Mouse (Mus musculus) liver, postnatal 0 days (tissue): ENCODE results near the gene Rai1. TPM values are rescaled to one million over a fixed set of nuclear protein-coding genes. Genes with fewer than 3 reads are reported as not detected.

Experiments
- ATAC-seq: fragments of 200-750 bp; cut with Nextera tagmentation; 2 replicates; pipeline ENCODE4 v1.8.0; 2017; ENCODE audit warnings: mild to moderate bottlenecking, moderate library complexity
- DNase-seq: peaks from one replicate; pipeline ENCODE4 v3.0.0-alpha.2; 2016
- H3K27ac ChIP-seq: fragments of 300-500 bp; sonication (generic); 2 replicates; pipeline ENCODE4 v1.5.1; 2014; ENCODE audit warnings: antibody characterized with exemption, moderate library complexity, mild to moderate bottlenecking, low read depth
- H3K27me3 ChIP-seq: fragments of 300-500 bp; sonication (generic); 2 replicates; pipeline ENCODE4 v1.6.1; 2014; ENCODE audit warnings: low read length, control low read depth, mixed read lengths; ENCODE audit not compliant: insufficient read depth
- H3K36me3 ChIP-seq: fragments of 300-500 bp; sonication (generic); replicated peaks from 2 replicates; pipeline ENCODE4 v1.6.1; 2014; ENCODE audit warnings: mild to moderate bottlenecking, control low read depth, low read length, moderate library complexity, mixed read lengths; ENCODE audit not compliant: insufficient read depth
- H3K4me1 ChIP-seq: fragments of 300-500 bp; sonication (generic); 2 replicates; pipeline ENCODE4 v1.6.1; 2014; ENCODE audit warnings: antibody characterized with exemption, mild to moderate bottlenecking, control low read depth; ENCODE audit not compliant: insufficient read depth
- H3K4me2 ChIP-seq: fragments of 300-500 bp; sonication (generic); 2 replicates; pipeline ENCODE4 v1.6.1; 2014; ENCODE audit warnings: low read depth, mild to moderate bottlenecking, low read length, moderate library complexity, mixed read lengths
- H3K4me3 ChIP-seq: fragments of 300-500 bp; sonication (generic); 2 replicates; pipeline ENCODE4 v1.5.1; 2014; ENCODE audit warnings: low read depth, low read length
- H3K9ac ChIP-seq: fragments of 300-500 bp; sonication (generic); replicated peaks from 2 replicates; pipeline ENCODE4 v1.6.1; 2014; ENCODE audit warnings: mild to moderate bottlenecking, moderate library complexity
- H3K9me3 ChIP-seq: fragments of 300-500 bp; sonication (generic); 2 replicates; pipeline ENCODE4 v1.6.1; 2016; ENCODE audit warnings: mild to moderate bottlenecking, control low read depth, low read length, mixed read lengths
- CTCF ChIP-seq: sonication (generic); IDR thresholded peaks from 2 replicates; pipeline ENCODE4 v1.5.1; 2016; ENCODE audit warnings: antibody characterized with exemption, low read depth
- EP300 ChIP-seq: IDR thresholded peaks from 2 replicates; pipeline ENCODE4 v1.6.1; 2016; ENCODE audit warnings: antibody characterized with exemption, low read depth, mild to moderate bottlenecking
- WGBS: fragments of 180-500 bp; shearing (Covaris S2); extraction: QIAGEN DNeasy Blood & Tissue Kit; methylation state at CpG from one replicate; pipeline ENCODE4 v1.1.7; 2014; ENCODE audit not compliant: insufficient replicate concordance; 5-methylcytosine and 5-hydroxymethylcytosine counted together
- polyA plus RNA-seq: library from polyadenylated mRNA; unstranded; fragments of >200 nt; fragmentation: Nextera tagmentation; extraction: Ambion mirVana; gene quantifications from 2 replicates; pipeline ENCODE4 v1.2.1, GENCODE M21; 2015

Rai1 gene
- polyA plus RNA-seq, 1 experiment from 2014 or later, result 4.4 TPM

DNA sequence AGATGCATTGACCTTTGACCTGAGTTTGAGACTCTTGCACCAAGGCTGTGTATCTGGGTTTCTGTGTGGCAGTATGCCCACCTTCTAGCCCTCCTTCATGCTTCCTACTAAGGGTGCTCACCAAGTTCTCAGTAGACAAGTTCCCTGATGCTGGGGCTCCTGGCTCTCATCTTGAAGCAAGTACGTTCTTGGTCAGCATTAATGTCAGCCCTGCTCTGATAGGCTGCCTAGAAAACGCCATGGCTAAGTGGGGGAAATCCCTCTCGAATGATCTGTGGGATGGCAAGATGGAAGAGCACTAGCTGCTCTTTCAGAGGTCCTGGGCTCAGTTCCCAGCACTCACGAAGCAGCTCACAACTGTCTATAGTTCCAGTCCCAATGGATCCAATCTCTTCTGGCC lies 2.8 kb upstream of the Rai1 start:
- no peaks in the 10 kb centered on the region for H3K9me3 ChIP-seq
- ATAC-seq (no peak), DNase-seq (no peak)
- peaks cover 12% of the 10 kb centered on the region for H3K4me1 ChIP-seq
- TF ChIP-seq CTCF (no peak), EP300 (no peak)
- no peaks in the 10 kb centered on the region for H3K36me3 ChIP-seq
- 78% methylated on average over 4 of the region's 4 CpGs for WGBS
- no peak overlapping the region for H3K4me2 ChIP-seq
- no peak overlapping the region for H3K4me3 ChIP-seq
- H3K27ac ChIP-seq, result no peak overlapping the region
- no peaks in the 10 kb centered on the region for H3K27me3 ChIP-seq
- H3K9ac ChIP-seq, result no peak overlapping the region

- H3K27ac ChIP-seq, result no peak overlapping the region
- TF ChIP-seq EP300 (no peak), CTCF (no peak)
- peaks cover 14% of the 10 kb centered on the region for H3K4me1 ChIP-seq
- no peaks in the 10 kb centered on the region for H3K36me3 ChIP-seq
- ATAC-seq (no peak), DNase-seq (no peak)
- H3K4me2 ChIP-seq, result no peak overlapping the region
- H3K9me3 ChIP-seq, result no peaks in the 10 kb centered on the region
- no peaks in the 10 kb centered on the region for H3K27me3 ChIP-seq
- WGBS, result 46% methylated on average over 6 of the region's 6 CpGs
- H3K4me3 ChIP-seq, result no peak overlapping the region
- no peak overlapping the region for H3K9ac ChIP-seq
Measured at GRCm38 (mm10) chr11:60102664-60103063, 2.1 kb upstream of the Rai1 start.

GRCm38 (mm10) chr11:60103567-60103966 lies 1.2 kb upstream of the Rai1 start:
- DNase-seq (no peak), ATAC-seq (no peak)
- Histone ChIP-seq H3K27me3 (no peaks in the 10 kb centered on the region), H3K4me1 (peaks cover 22% of the 10 kb centered on the region), H3K4me2 (no peak overlapping the region), H3K9me3 (no peaks in the 10 kb centered on the region), H3K9ac (no peak overlapping the region), H3K27ac (no peak overlapping the region), H3K36me3 (no peaks in the 10 kb centered on the region), H3K4me3 (no peak overlapping the region)
- 85% methylated on average over 7 of the region's 7 CpGs for WGBS
- TF ChIP-seq EP300, result no peak
- no peak for TF ChIP-seq CTCF

DNA sequence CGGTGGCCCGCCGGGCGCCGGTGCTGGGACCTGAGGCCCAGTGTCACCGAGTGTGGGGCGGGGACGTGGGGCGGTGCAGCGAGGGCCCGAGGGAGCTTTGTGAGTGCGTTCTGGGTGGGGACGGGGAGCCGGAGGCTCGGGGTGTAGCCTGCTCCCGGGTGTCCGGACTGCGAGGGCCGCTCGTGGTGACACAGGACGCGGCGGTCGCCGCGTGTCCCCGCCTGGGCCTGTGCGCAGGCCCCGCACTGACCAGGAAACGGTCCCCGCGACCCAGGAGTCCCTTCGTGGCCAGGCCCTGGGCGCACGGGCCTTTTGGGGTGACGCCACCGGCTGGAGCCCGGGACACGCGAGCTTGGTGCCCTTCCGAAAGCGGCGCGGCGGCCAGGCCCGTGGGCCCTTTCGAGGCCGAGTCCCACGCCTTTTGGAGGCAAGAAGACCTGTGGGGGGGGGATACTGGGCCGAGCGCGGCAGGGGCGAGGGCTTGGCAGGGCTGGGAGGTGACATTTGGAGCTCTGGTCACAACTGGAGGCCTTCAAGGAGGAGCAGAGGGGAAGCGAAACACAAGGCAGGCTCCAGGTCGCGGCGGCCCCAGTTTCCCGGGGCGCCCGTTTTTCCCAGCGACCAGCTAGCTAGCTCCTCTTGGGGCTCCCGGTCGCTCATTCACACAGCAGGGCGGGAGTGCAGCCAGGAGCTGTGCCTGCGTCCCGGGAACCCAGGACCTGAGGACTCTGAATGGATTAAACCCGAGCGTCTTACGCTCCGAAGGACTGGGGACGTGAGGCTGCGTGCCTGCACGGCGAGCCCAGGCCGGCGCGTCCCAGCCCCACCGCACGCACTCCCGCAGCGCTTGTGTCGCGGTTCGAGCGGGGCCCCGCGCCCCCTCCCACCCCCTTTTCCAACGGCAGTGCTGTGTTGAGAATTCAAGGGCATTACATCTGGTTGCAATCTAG lies 1.1 kb downstream of the Rai1 start:
- Histone ChIP-seq H3K4me1 (peaks cover 38% of the 10 kb centered on the region), H3K4me2 (peak overlapping the region; percentile 99), H3K27me3 (no peaks in the 10 kb centered on the region), H3K4me3 (peak overlapping the region; percentile 87), H3K9me3 (no peaks in the 10 kb centered on the region), H3K27ac (peak overlapping the region; percentile 96), H3K36me3 (no peaks in the 10 kb centered on the region), H3K9ac (peak overlapping the region; percentile 98)
- DNase-seq, result peak; percentile 73
- under 1% methylated on average over 76 of the region's 88 CpGs for WGBS
- TF ChIP-seq EP300, result no peak
- no peak for TF ChIP-seq CTCF
- ATAC-seq, result peak; percentile 58

DNA sequence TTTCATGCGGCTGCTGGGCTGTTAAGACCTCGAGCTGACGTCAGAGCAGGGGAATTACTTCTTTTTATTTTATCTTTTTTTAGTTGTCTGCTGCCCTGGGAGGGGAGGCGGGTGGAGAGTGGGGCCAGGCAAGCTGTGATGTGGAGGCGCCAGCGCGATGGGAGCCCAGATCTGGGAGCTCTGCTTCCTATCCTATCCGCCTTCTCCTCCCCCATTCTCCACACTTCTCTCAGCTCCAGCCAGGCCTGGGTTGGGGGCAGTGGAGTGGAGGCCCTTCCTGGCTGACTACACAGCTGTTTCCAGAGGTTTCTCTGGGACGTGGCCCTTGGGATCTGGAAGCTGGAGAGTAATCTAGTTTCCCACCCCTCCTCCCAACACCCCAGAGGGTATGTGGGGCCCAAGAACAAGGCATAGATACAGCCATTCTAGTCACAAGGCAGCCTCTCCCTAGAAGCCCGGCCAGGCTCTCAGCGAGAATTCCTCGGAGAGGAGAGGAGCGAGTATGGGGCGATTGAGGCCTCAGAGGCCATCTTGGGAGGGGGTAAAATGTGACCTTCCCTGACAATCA lies 1.8 kb downstream of the Rai1 start:
- H3K27me3 ChIP-seq, result no peaks in the 10 kb centered on the region
- H3K9ac ChIP-seq, result peak overlapping the region; percentile 98
- H3K36me3 ChIP-seq, result no peaks in the 10 kb centered on the region
- ATAC-seq, result no peak
- peak overlapping the region; percentile 96 for H3K27ac ChIP-seq
- peaks cover 44% of the 10 kb centered on the region for H3K4me1 ChIP-seq
- DNase-seq, result no peak
- no peaks in the 10 kb centered on the region for H3K9me3 ChIP-seq
- peak overlapping the region; percentile 99 for H3K4me2 ChIP-seq
- TF ChIP-seq CTCF, result no peak
- TF ChIP-seq EP300, result no peak
- 7% methylated on average over 14 of the region's 14 CpGs for WGBS
- peak overlapping the region; percentile 87 for H3K4me3 ChIP-seq

- WGBS, result 85% methylated on average over 3 of the region's 3 CpGs
- DNase-seq, result no peak
Measured at GRCm38 (mm10) chr11:60107449-60107848, 2.6 kb downstream of the Rai1 start.

More at GRCm38 (mm10) chr11:60107449-60107848, 2.6 kb downstream of the Rai1 start:
- H3K27ac ChIP-seq, result peak overlapping the region; percentile 26; the same call in 1 of the 2 replicates
- H3K9ac ChIP-seq, result no peak overlapping the region
- TF ChIP-seq CTCF (no peak), EP300 (no peak)
- ATAC-seq, result no peak
- H3K9me3 ChIP-seq, result no peaks in the 10 kb centered on the region
- no peaks in the 10 kb centered on the region for H3K27me3 ChIP-seq
- no peak overlapping the region for H3K4me3 ChIP-seq
- H3K4me2 ChIP-seq, result no peak overlapping the region
- no peaks in the 10 kb centered on the region for H3K36me3 ChIP-seq
- peaks cover 52% of the 10 kb centered on the region for H3K4me1 ChIP-seq
